Mouse (Mus musculus): ENCODE data around the gene Fzd5.

Fzd5 gene

GRCm38 (mm10) chr1:64683039-64683438, 54.5 kb downstream of the Fzd5 start:
- no peak for DNase-seq

DNA sequence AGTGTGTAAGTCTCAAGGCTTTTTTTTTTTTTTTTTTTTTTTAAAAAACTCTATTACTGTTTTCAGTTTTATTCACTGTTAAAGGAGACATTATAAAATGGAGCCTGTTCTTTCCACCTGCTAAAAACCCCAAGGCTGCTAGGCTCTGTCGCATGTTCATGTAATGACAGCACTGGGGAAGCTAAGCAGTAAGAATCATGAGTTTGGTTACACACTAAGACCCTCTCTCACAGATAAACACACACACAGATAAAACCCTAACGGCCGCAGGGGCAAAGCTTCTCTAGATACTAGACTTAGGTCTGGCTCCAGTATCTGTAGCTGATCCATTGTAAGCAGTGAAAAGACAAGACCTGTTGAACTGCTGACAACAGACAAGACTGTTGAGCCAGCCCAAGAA, 56.1 kb downstream of the Fzd5 start:
- DNase-seq: no peak
